Mouse (Mus musculus) frontal cortex, postnatal 14 days (tissue): ENCODE data around the gene Mgat3.

ENCODE experiments used
- DNase-seq, 2 experiments: peaks; one replicate each; pipeline ENCODE4 v3.0.0; 2022; ENCODE audit warnings: low spot score in 2 of 2

Gene Mgat3

DNA sequence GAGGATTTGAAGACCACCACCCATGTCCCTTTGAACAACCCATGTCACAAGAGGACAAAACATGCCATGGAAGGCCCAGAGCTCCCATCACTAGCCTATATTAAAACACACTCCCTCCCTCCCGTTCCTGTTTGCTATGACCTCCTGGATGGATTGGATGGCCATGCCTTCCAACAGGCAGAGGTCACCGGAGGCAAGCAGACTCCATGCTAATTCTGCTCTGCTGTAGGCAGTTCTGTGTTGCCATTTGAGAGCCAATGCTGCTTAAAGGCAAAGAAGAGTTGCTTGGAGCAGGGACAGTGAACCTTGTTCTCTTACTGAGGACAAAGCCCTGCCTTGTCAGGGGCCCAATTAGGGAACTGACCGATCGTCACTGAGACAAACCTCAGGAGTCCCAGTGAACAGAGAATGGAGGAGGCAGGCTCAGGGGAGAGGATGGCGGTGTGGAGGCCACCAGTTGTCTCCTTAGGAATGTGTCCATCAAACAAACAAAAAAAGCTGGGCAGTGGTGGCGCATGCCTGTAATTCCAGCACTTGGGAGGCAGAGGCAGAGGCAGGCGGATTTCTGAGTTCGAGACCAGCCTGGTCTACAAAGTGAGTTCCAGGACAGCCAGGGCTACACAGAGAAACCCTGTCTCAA, 86.0 kb downstream of the Mgat3 start:
- no peak for DNase-seq

DNA sequence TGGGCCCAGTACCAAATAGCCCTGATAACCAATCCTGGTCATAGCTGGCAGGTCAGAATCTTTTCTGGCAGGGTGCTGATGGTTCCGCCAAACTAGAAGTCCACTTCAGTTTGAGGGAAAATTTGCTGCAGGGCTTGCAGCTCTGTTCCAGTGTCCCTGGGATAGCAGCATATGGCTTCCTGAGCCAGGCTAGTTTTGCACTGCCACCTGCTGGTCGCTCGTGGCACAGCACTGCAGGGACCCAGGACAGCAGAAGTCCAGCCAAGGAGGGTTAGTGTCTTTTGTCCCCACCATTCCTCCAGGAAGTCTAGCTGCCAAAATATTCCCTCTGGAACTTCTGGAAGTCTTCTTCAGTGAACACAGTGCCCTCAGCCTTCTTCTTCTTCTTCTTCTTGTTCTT, 87.2 kb downstream of the Mgat3 start:
- peak; percentile 70 to 78 for DNase-seq

DNA sequence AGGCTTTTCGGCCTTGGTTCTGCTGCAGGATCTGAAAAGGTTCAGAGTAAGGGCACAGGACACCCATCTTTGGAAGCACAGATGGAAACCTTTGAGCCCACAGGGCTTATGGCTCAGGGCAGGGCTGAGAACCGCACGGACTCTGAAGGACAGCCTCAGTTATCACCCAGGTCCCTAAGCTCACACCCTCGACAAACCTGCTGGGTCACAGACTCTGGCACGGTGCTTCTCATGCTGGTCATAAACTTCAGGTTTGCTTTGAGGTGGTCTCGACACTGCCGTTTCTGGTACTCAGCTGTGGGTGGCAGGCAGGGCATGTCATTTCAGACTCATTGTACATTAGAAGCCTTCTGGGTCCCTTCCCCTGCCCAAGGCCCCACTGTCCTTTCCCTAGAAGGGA, 87.6 kb downstream of the Mgat3 start:
- DNase-seq = no peak

DNA sequence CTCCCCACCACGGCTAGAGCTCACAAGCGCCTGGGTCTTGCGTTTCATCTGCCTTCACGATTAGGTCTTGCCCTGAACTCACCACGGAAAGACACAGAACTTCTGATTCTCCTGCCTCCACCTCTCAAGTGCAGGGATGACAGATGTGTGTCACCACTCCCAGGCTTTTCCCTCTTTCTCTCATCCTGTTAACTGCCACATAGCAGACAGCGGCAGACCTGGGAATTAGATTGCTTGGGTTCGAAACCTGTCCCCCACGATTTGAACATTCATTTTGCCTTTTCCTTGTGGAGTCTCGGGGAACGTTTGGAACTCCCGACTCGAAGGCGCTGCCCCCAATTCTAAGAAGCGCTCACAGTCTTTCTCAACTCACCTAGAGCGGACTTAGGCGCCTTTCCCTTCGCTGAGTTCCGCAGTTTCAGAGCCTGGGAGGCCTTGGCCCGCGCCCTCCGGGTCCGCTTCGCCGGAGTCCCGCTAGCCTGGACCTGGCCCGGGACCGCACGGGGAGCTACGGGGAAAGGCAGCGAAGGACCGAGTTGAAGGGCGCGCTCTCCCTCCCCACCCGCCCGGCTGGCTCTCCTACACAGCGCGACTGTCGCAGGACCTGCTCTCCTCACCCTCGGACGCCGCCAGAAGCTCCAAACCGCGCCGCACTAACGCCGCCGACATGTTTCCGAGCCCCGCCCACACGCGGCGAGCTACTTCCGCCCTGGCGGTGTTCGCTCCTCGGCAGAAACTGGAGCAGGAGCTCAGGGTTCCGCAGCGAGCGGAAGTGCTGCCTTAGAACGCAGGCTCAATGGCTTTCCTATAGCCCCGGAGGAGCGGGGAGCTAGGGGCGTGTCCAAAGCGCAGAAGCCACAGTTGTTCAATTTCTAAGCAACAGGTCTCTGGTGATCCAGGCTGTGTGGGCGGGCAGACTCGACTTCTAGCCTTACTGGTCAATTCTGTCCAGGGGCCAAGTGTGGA, 90.4 kb downstream of the Mgat3 start, which contains the start of gene Rps19bp1:
Rps19bp1 (minus strand) TSS at position 706 of the 966 bp plus-strand sequence.
- peak; percentile 77 to 83 for DNase-seq
